Mouse (Mus musculus) brown adipose tissue, adult 24 weeks (tissue): ENCODE measurements at regions not wholly inside any gene's neighbourhood (a gene's known extent, or its start where the extent isn't known, plus 50 kb on each side); places are given as distances from the start of the nearest gene placed in this dataset.
A peak's percentile ranks its signal among the peaks of the same experiment; 100 is the strongest.

Experiments used
- H3K27ac ChIP-seq: fragments of 200-500 bp; replicated peaks from 2 replicates; pipeline ENCODE4 v1.5.1; 2012; ENCODE audit warnings: low read depth, mild to moderate bottlenecking, low read length
- H3K4me1 ChIP-seq: fragments of 200-500 bp; 2 replicates; pipeline ENCODE4 v1.6.1; 2012; ENCODE audit warnings: low read length, mixed read lengths; ENCODE audit not compliant: control insufficient read depth, insufficient read depth, insufficient read length
- H3K4me3 ChIP-seq: fragments of 200-500 bp; 2 replicates; pipeline ENCODE4 v1.5.1; 2012; ENCODE audit warnings: low read depth, mild to moderate bottlenecking, low read length, moderate library complexity; ENCODE audit not compliant: insufficient read depth

DNA sequence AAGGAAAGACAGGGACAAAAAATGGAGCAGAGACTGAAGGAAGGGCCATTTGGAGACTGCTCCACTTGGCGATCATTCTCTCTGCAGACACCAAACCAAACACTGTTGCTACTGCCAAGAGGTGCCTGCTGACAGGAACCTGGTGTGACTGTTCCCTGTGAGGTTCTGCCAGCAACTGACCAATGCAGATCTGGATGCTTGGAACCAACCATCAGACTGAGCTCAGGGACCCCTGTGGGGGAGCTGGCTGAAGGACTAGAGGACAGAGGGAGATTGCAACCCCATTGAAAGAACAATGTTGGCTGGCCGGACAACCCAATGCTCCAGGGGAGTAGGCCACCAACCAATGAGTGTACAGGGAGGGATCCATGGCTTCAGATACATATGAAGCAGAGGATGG, 139.2 kb upstream of the Cep126 start:
- Histone ChIP-seq H3K27ac (no peak overlapping the region), H3K4me1 (no peaks in the 10 kb centered on the region), H3K4me3 (no peak overlapping the region)

DNA sequence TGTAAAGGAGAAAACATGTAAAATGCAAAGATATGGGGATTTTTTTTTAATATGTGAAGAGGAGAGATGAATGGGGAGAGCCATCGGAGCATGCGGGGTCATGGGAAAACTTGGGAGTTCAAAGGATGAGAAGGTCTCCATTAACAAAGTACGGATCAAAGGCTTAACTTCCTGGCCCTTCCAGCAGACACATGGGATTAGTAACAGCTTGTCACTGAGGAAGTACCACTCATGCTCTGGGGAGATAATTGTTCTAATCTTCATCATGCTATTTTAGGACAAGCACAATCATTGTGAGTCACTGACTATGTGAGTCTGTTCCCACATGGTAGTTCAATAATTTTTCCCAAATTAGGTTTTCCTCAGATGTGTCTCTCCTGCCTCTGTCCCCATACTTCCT, 115.4 kb upstream of the Cep126 start:
- Histone ChIP-seq H3K4me1 (no peaks in the 10 kb centered on the region), H3K27ac (0 out of 2 replicates have a peak overlapping the region, but pooled peaks have one; percentile 17), H3K4me3 (no peak overlapping the region)

DNA sequence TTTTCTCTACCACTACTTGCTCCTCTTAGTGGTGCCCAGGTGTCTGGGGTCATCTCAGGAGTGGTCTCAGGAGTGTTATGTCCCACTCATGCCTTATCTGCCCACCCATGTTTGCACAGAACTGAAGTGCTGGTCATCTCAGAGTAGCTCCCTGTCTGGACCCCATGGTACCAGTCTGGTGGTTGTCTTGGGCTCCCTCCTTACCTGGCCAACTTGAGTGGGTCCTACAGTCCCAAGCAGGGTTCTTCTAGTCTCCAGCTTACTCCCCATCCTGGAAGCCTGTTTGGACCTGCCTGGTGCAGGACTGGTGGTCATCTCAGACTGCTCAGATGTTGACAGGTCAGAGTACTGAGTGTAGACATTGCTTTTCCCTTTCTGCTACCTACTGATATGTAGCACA, 94.0 kb upstream of the Cep126 start:
- H3K4me1 ChIP-seq: no peaks in the 10 kb centered on the region
- H3K27ac ChIP-seq: no peak overlapping the region
- H3K4me3 ChIP-seq: no peak overlapping the region

DNA sequence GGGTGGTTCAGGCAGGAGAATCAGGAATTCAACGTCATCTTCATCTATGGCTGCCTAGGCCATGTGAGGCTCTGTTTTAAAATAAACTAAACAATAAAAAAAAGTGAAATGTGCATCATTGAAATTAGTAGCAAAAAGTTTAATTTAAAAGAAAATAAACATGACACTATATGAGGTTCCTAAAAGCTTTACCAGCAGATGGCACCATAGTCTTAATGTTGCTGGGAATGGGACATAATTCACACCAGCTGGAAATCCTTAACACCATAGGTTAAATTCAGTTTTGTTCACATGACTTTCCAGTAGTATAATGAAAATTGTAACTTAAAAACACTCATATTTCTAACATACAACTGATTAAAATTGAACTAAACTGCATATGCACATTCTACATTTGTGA, 92.3 kb upstream of the Cep126 start:
- H3K27ac ChIP-seq: no peak overlapping the region
- no peaks in the 10 kb centered on the region for H3K4me1 ChIP-seq
- no peak overlapping the region for H3K4me3 ChIP-seq

DNA sequence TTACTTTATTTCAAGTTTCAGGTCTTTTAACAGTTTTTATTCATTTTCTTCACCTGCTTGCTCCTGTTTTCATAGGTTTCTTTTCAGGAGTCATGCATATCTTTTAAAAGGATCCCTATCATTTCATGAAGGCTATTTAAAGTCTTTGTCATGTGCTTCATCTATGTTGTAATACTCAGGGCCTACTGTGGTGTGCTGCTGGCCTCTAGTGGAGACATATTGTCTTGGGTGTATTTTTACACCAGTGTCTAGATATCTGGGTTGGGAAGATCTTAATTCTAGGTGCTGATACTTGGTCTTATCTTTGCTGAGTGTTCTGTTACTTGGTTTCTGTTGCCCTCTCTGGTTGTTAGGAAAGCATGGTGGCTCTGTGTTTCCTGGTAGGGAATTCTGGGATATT, 74.8 kb upstream of the Cep126 start:
- Histone ChIP-seq H3K27ac (no peak overlapping the region), H3K4me3 (no peak overlapping the region), H3K4me1 (no peaks in the 10 kb centered on the region)

DNA sequence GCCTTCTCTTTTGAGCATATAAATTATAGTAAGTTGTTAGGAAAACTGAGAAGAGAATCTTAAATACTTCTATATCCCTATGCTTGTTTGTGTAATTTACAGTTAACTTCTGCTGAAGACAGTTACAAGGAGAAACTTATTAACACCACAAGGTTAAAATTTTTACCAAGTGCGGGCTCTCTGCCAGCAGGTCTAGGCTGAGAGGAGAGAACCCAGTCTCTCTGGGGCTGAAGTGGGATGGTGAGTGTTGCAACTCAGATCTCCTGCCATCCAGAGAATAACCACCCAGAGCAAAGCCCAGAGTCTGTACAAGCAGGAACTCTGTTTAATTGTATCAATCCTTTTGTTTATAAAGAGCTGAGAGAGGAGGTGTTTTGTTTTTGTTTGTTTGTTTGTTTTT, 51.3 kb upstream of the Cep126 start:
- H3K4me3 ChIP-seq: no peak overlapping the region
- H3K4me1 ChIP-seq: no peaks in the 10 kb centered on the region
- H3K27ac ChIP-seq: no peak overlapping the region
